Mouse (Mus musculus): ENCODE data around the gene Cldn34a.
"Not testable (repeated sequence)": the region's sequence is repeated elsewhere in the genome, so short reads cannot be mapped to it uniquely, and the experiment has no call there.

Cldn34a gene

GRCm38 (mm10) chrX:152563034-152563433, at the start of gene Cldn34a:
Cldn34a (plus strand) TSS chrX:152563334.
- DNase-seq (ENCODE audit: low spot score in 2 of 2) = no peak

GRCm38 (mm10) chrX:152518611-152519010, 44.5 kb upstream of the Cldn34a start:
- DNase-seq (ENCODE audit: low spot score in 2 of 2) = not testable (repeated sequence)

GRCm38 (mm10) chrX:152545736-152546135, 17.4 kb upstream of the Cldn34a start:
- no peak for DNase-seq (ENCODE audit: low spot score in 2 of 2)

- DNase-seq (ENCODE audit: low spot score in 2 of 2) = no peak
Measured at GRCm38 (mm10) chrX:152548180-152548579, 15.0 kb upstream of the Cldn34a start.

GRCm38 (mm10) chrX:152557446-152557845, 5.7 kb upstream of the Cldn34a start:
- no peak for DNase-seq (ENCODE audit: low spot score in 2 of 2)
